In genomic region chr6:113811462-113811861, GRCm38 (mm10) we compare ENCODE assay signal across 35 mouse cellular contexts.
"Had no signal": no experiment of that assay in that cellular context is flagged by ENCODE, and none has a peak within 500 bp of the region (broad histone marks: within the 10 kb centered on the region; RNA-seq: fewer than 3 reads in every experiment).

No protein-coding gene starts in this region.

- H3K4me3 ChIP-seq: heart, embryonic 10.5 days; heart, embryonic 12.5 days; heart, embryonic 13.5 days; heart, embryonic 15.5 days; hindbrain, embryonic 10.5 days; hindbrain, embryonic 12.5 days; hindbrain, embryonic 13.5 days; hindbrain, embryonic 15.5 days; intestine, embryonic 15.5 days; kidney, embryonic 15.5 days; layer of hippocampus, adult 2 months had no signal

- H3K4me1 ChIP-seq: heart, embryonic 10.5 days; heart, embryonic 12.5 days; heart, embryonic 13.5 days; heart, embryonic 15.5 days; hindbrain, embryonic 12.5 days; hindbrain, embryonic 13.5 days; hindbrain, embryonic 15.5 days; intestine, embryonic 15.5 days; kidney, embryonic 15.5 days had no signal

- H3K36me3 ChIP-seq: heart, embryonic 10.5 days; heart, embryonic 12.5 days; heart, embryonic 13.5 days; heart, embryonic 15.5 days; hindbrain, embryonic 10.5 days; intestine, embryonic 15.5 days; kidney, embryonic 15.5 days had no signal

- H3K27ac ChIP-seq: heart, embryonic 10.5 days; heart, embryonic 13.5 days; heart, embryonic 15.5 days; hindbrain, embryonic 10.5 days; hindbrain, embryonic 12.5 days; hindbrain, embryonic 13.5 days; hindbrain, embryonic 14.5 days; hindbrain, embryonic 15.5 days; hindbrain, postnatal 0 days; intestine, embryonic 15.5 days; kidney, embryonic 15.5 days; kidney, postnatal 0 days had no signal

- H3K9me3 ChIP-seq: heart, embryonic 10.5 days; heart, embryonic 12.5 days; heart, embryonic 13.5 days; heart, embryonic 15.5 days; hindbrain, embryonic 10.5 days; hindbrain, embryonic 12.5 days; hindbrain, embryonic 15.5 days; intestine, embryonic 15.5 days; kidney, embryonic 15.5 days had no signal

- DNase-seq: heart, postnatal 10 days; heart, postnatal 14 days; heart, postnatal 36 days; heart, postnatal 4 days; kidney, adult 11 months; kidney, adult 18-20 months; kidney, adult 2 months; kidney, adult 8-10 months; kidney, adult 9 months; kidney, postnatal 10 days; kidney, postnatal 14 days; kidney, postnatal 25 days; kidney, postnatal 36 days; kidney, postnatal 4 days; layer of hippocampus, adult 9-11 months; layer of hippocampus, postnatal 36 days had no signal

- ATAC-seq: hindbrain, embryonic 16.5 days; hindbrain, postnatal 0 days; inflammation-experienced regulatory T-cells, adult 6 months; intestine, embryonic 15.5 days; intestine, embryonic 16.5 days; intestine, postnatal 0 days had no signal

- H3K9ac ChIP-seq: heart, embryonic 12.5 days; heart, embryonic 13.5 days; heart, embryonic 15.5 days; hindbrain, embryonic 12.5 days; hindbrain, embryonic 13.5 days; hindbrain, embryonic 14.5 days; hindbrain, embryonic 15.5 days; intestine, embryonic 15.5 days; kidney, embryonic 15.5 days had no signal

- H3K4me2 ChIP-seq: heart, embryonic 11.5 days; heart, embryonic 12.5 days; heart, embryonic 13.5 days; heart, embryonic 15.5 days; hindbrain, embryonic 12.5 days; hindbrain, embryonic 13.5 days; hindbrain, embryonic 14.5 days; hindbrain, embryonic 15.5 days; intestine, embryonic 15.5 days; kidney, embryonic 15.5 days had no signal

- H3K27me3 ChIP-seq: heart, embryonic 15.5 days; hindbrain, embryonic 12.5 days; hindbrain, embryonic 13.5 days; hindbrain, embryonic 15.5 days; intestine, embryonic 15.5 days; kidney, embryonic 15.5 days had no signal
